Mouse (Mus musculus) thymus, adult 2 months (tissue): ENCODE measurements around the gene Sh2d1b1.

Experiments
- CTCF ChIP-seq: fragments of 200-500 bp; IDR thresholded peaks from 2 replicates; pipeline ENCODE4 v1.5.1; 2012; ENCODE audit warnings: mild to moderate bottlenecking, control low read depth, low read length, moderate library complexity, borderline replicate concordance; ENCODE audit not compliant: control insufficient read depth, poor library complexity, insufficient read depth; ENCODE audit errors: extremely low read depth
- POLR2A ChIP-seq: fragments of 200-500 bp; IDR thresholded peaks from 2 replicates; pipeline ENCODE4 v1.6.1; 2012; ENCODE audit warnings: mild to moderate bottlenecking, low read length, control low read depth, moderate library complexity; ENCODE audit not compliant: control insufficient read depth, poor library complexity, insufficient read depth; ENCODE audit errors: extremely low read depth

DNA sequence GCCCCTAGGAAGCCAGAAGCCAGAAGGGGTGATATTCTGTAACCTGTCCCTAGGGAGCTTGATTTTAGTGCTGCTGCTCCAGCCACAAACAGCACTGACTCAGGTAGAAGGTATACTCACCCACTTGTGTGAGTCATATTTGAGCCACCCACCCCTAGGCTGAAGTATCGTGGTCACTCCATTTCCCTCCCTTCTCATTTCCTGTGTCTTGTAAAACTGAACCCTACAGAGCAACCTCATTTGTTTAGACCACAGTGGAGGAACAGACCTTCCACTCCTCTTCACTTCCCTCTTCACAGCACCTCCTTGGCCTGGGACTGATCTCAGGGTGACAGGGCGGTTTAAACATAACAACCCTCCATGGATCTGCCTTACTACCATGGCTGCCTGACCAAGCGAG is at the start of gene Sh2d1b1:
- TF ChIP-seq CTCF (no peak), POLR2A (no peak)
